Mouse (Mus musculus) MEL-GATA-1-ER (cell line): ENCODE results near the gene Kcnk4.

ENCODE experiments used
- DNase-seq: peaks from one replicate; pipeline ENCODE4 v3.0.0-alpha.2; 2012; ENCODE audit warnings: low read depth; ENCODE audit errors: extremely low read depth

Gene Kcnk4

GRCm38 (mm10) chr19:6968491-6969271, 34.4 kb upstream of the Kcnk4 start:
- no peak for DNase-seq

GRCm38 (mm10) chr19:6956461-6956860, 22.1 kb upstream of the Kcnk4 start:
- DNase-seq, result no peak

- DNase-seq, result no peak
These were observed 21.1 kb upstream of the Kcnk4 start for GRCm38 (mm10) chr19:6955424-6955823.

- no peak for DNase-seq
These were observed 19.7 kb upstream of the Kcnk4 start for GRCm38 (mm10) chr19:6954046-6954445.

GRCm38 (mm10) chr19:6952712-6953037, 18.4 kb upstream of the Kcnk4 start:
- DNase-seq, result no peak

- DNase-seq, result no peak
These were observed 17.8 kb upstream of the Kcnk4 start for GRCm38 (mm10) chr19:6951994-6952711.

GRCm38 (mm10) chr19:6951381-6951968, 17.2 kb upstream of the Kcnk4 start:
- peak; percentile 86 for DNase-seq

- DNase-seq, result no peak
These were observed 16.4 kb upstream of the Kcnk4 start for GRCm38 (mm10) chr19:6950613-6951153.

- no peak for DNase-seq
These were observed 15.6 kb upstream of the Kcnk4 start for GRCm38 (mm10) chr19:6949951-6950350.

GRCm38 (mm10) chr19:6949532-6949931, 15.2 kb upstream of the Kcnk4 start:
- no peak for DNase-seq

- DNase-seq, result no peak
These were observed 13.9 kb upstream of the Kcnk4 start for GRCm38 (mm10) chr19:6948186-6948585.

- DNase-seq, result no peak
These were observed 13.4 kb upstream of the Kcnk4 start for GRCm38 (mm10) chr19:6947742-6948141.

- no peak for DNase-seq
These were observed 9.4 kb upstream of the Kcnk4 start for GRCm38 (mm10) chr19:6943709-6944108.

- DNase-seq, result no peak
These were observed 8.4 kb upstream of the Kcnk4 start for GRCm38 (mm10) chr19:6942764-6943163.

- DNase-seq, result peak; percentile 84
These were observed 8.0 kb upstream of the Kcnk4 start, which contains the start of gene Gpr137 for GRCm38 (mm10) chr19:6942249-6942691. TSS of gene Gpr137 (minus strand) at chr19:6942480.

- DNase-seq, result no peak
These were observed 7.3 kb upstream of the Kcnk4 start, which contains the start of gene Bad for GRCm38 (mm10) chr19:6941372-6942248. TSS of gene Bad (plus strand) at chr19:6941861.

- no peak for DNase-seq
These were observed 6.4 kb upstream of the Kcnk4 start for GRCm38 (mm10) chr19:6940396-6941351.

- DNase-seq, result no peak
These were observed 5.0 kb upstream of the Kcnk4 start for GRCm38 (mm10) chr19:6939106-6940002.
